Mouse (Mus musculus) lung, embryonic 16.5 days (tissue): ENCODE data around the gene Ankrd33. TPM values are rescaled to one million over a fixed set of nuclear protein-coding genes. Genes with fewer than 3 reads are reported as not detected.

Experiments used
- ATAC-seq: fragments of 200-750 bp; cut with Nextera tagmentation; 2 replicates; pipeline ENCODE4 v1.8.0; 2017; ENCODE audit warnings: low read depth, mild to moderate bottlenecking, moderate library complexity
- H3K27ac ChIP-seq: fragments of 300-500 bp; sonication (generic); 2 replicates; pipeline ENCODE4 v1.5.1; 2014; ENCODE audit warnings: mild to moderate bottlenecking, control low read depth, low read length
- H3K27me3 ChIP-seq: fragments of 300-500 bp; sonication (generic); 2 replicates; pipeline ENCODE4 v1.6.1; 2014; ENCODE audit warnings: low read depth, low read length, mixed read lengths; ENCODE audit not compliant: control insufficient read depth, insufficient read depth
- H3K36me3 ChIP-seq: fragments of 300-500 bp; sonication (generic); 2 replicates; pipeline ENCODE4 v1.6.1; 2014; ENCODE audit warnings: low read length; ENCODE audit not compliant: control insufficient read depth, insufficient read depth
- H3K4me1 ChIP-seq: fragments of 300-500 bp; sonication (generic); replicated peaks from 2 replicates; pipeline ENCODE4 v1.6.1; 2014; ENCODE audit warnings: low read length, mixed read lengths; ENCODE audit not compliant: control insufficient read depth, insufficient read depth
- H3K4me2 ChIP-seq: fragments of 300-500 bp; sonication (generic); 2 replicates; pipeline ENCODE4 v1.6.1; 2014; ENCODE audit warnings: low read depth, low read length, control low read depth
- H3K4me3 ChIP-seq: fragments of 300-500 bp; sonication (generic); 2 replicates; pipeline ENCODE4 v1.5.1; 2014; ENCODE audit warnings: mild to moderate bottlenecking, low read length, control low read depth
- H3K9ac ChIP-seq: fragments of 300-500 bp; sonication (generic); 2 replicates; pipeline ENCODE4 v1.6.1; 2014; ENCODE audit warnings: low read length, control low read depth
- H3K9me3 ChIP-seq: fragments of 300-500 bp; sonication (generic); 2 replicates; pipeline ENCODE4 v1.6.1; 2016; ENCODE audit warnings: low read length; ENCODE audit not compliant: control insufficient read depth
- WGBS: fragments of 180-500 bp; shearing (Covaris S2); extraction: QIAGEN DNeasy Blood & Tissue Kit; methylation state at CpG from one replicate; pipeline ENCODE4 v1.1.7; 2014; 5-methylcytosine and 5-hydroxymethylcytosine counted together
- polyA plus RNA-seq: library from polyadenylated mRNA; unstranded; fragments of >200 nt; fragmentation: Nextera tagmentation; extraction: Ambion mirVana; gene quantifications from 2 replicates; pipeline ENCODE4 v1.2.1, GENCODE M21; 2015

Gene Ankrd33
- polyA plus RNA-seq, 1 experiment from 2014 or later, result not detected

DNA sequence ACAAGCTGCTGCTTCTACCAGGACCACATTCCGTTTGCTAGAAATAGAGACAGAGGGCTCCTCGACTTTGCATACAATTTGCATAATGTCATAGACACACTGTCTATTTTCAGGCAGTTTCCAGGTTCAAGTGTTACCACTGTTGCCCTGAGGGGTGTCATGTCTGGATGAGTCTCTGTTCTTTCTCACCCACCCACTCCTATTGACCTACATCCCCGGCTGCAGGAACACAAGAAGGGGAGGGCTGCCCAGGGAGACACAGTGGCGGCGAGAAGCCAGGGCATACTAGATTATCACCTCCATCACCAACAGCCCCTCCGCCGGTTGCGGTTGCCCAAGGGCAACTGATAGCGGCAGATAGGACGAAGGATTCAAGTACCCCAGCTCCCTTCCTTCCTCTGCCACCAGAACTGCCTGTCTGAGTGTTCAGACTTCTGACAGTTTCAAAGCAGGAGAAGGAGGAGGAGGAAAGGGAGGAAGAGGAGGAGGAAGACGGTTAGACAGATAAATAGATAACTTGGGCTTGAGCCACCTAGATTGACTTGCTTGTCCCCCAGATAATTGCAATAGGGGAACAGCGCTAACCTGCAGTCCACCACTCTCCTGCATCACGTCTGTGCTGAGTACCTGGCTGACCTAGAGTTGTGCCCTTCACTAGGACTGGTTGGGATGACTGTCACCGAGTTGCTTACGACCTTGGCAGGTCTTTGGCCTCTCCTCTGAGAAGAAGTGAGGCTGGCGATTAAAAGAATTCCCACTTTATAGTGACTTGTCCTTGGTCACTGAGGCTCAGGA lies 31.8 kb downstream of the Ankrd33 start:
- Histone ChIP-seq H3K9ac (no peak overlapping the region), H3K4me2 (no peak overlapping the region), H3K4me1 (peaks cover 44% of the 10 kb centered on the region), H3K36me3 (0 out of 2 replicates have a peak, but pooled peaks cover 3% of the 10 kb centered on the region), H3K4me3 (no peak overlapping the region), H3K9me3 (no peaks in the 10 kb centered on the region), H3K27me3 (no peaks in the 10 kb centered on the region), H3K27ac (peak overlapping the region; percentile 40)
- no peak for ATAC-seq
- 52% methylated on average over 16 of the region's 16 CpGs for WGBS

DNA sequence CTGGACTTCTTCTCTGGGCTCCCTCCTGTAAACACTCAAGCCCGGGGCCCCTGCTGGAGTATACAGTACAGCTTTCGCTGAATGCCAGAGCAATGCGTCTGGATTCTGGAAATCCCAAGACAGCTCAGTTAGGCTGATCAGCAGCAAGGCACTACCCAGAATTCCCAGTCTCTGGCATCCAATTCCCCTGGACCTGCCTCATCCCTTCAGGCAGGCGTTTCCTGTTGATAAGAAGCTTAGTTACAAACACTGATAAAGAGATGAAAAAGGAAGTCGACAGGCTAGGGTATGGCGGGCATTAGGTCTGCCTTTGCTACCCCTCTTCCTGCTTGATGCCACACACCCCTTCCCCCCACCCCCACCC lies 32.3 kb downstream of the Ankrd33 start:
- peaks cover 40% of the 10 kb centered on the region for H3K4me1 ChIP-seq

DNA sequence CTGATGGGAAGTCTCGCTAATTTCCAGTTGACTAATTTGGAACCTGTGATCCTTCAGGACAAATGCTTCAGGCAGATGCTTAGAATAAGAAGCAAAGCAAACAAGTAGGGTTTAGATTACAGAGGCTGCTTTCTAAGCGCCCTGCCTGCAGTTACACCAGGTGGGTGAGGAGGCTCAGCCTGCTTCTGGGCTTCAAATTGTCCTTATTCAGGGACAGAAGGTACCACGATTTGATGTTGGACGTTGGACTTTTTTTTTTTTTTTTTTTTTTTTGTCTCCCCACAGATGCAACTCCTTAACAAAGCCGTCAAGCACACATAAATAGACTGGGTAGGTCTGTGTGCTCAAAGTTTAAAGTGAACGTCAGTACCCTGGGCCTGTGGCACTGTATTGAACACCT lies 33.0 kb downstream of the Ankrd33 start:
- Histone ChIP-seq H3K4me1 (peaks cover 33% of the 10 kb centered on the region), H3K9me3 (no peaks in the 10 kb centered on the region), H3K9ac (no peak overlapping the region), H3K36me3 (0 out of 2 replicates have a peak, but pooled peaks cover 2% of the 10 kb centered on the region), H3K27me3 (no peaks in the 10 kb centered on the region), H3K4me2 (no peak overlapping the region), H3K27ac (peak overlapping the region; percentile 40), H3K4me3 (no peak overlapping the region)
- 65% methylated on average over 6 of the region's 6 CpGs for whole genome bisulfite sequencing
- no peak for ATAC-seq

More for the DNA sequence above, 32.3 kb downstream of the Ankrd33 start:
- peak overlapping the region; percentile 40 for H3K27ac ChIP-seq
- H3K36me3 ChIP-seq, result 0 out of 2 replicates have a peak, but pooled peaks cover 3% of the 10 kb centered on the region
- 10% methylated on average over 6 of the region's 6 CpGs for WGBS
- H3K27me3 ChIP-seq, result no peaks in the 10 kb centered on the region
- peak overlapping the region; percentile 6; the same call in 1 of the 2 replicates for H3K9ac ChIP-seq
- H3K4me3 ChIP-seq, result no peak overlapping the region
- H3K4me2 ChIP-seq, result no peak overlapping the region
- no peaks in the 10 kb centered on the region for H3K9me3 ChIP-seq
- peak; percentile 3; the same call in 1 of the 2 replicates for ATAC-seq

DNA sequence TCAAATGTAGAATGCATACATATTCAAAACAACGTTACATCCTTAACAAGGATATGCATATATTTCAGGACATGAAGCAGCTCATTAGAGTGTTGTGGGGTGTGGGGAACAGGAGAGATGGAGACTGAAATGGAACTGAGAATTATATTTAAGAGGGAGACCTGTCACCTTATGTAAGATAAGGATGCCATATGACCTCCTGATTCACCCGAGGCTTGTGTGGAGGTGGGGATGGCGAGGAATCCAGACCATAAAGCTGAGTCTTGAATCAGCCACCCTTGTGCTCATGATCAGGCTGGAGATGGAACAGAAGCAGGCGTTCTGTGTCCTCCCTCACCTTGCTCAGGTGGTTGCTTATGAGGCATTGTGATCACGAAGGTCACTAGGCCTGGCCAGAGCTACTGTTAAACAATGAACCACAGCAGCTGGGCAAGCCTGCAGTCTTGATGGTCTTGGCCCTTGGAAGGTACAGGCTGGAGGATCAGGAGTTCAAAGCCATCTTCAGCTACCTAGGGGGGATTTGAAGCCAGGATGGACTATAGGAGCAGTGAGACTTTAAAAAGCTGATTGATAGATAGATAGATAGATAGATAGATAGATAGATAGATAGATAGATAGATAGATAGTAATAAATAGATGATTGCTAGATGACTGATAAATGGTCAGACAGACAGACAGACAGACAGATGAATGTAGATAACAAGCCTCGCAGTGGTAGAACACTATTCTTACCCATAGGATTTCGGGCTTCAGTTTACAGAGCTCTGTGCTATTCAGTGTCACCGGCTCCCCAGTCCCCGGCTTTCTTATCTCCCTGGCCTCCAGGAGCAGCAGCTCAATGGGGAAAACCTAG lies 36.1 kb downstream of the Ankrd33 start:
- H3K9ac ChIP-seq, result no peak overlapping the region
- 64% methylated on average over 9 of the region's 9 CpGs for WGBS
- no peaks in the 10 kb centered on the region for H3K9me3 ChIP-seq
- H3K4me2 ChIP-seq, result no peak overlapping the region
- H3K27me3 ChIP-seq, result no peaks in the 10 kb centered on the region
- H3K4me1 ChIP-seq, result peaks cover 9% of the 10 kb centered on the region; the same call in 1 of the 2 replicates
- no peak for ATAC-seq
- H3K4me3 ChIP-seq, result no peak overlapping the region
- H3K27ac ChIP-seq, result no peak overlapping the region
- no peaks in the 10 kb centered on the region for H3K36me3 ChIP-seq

DNA sequence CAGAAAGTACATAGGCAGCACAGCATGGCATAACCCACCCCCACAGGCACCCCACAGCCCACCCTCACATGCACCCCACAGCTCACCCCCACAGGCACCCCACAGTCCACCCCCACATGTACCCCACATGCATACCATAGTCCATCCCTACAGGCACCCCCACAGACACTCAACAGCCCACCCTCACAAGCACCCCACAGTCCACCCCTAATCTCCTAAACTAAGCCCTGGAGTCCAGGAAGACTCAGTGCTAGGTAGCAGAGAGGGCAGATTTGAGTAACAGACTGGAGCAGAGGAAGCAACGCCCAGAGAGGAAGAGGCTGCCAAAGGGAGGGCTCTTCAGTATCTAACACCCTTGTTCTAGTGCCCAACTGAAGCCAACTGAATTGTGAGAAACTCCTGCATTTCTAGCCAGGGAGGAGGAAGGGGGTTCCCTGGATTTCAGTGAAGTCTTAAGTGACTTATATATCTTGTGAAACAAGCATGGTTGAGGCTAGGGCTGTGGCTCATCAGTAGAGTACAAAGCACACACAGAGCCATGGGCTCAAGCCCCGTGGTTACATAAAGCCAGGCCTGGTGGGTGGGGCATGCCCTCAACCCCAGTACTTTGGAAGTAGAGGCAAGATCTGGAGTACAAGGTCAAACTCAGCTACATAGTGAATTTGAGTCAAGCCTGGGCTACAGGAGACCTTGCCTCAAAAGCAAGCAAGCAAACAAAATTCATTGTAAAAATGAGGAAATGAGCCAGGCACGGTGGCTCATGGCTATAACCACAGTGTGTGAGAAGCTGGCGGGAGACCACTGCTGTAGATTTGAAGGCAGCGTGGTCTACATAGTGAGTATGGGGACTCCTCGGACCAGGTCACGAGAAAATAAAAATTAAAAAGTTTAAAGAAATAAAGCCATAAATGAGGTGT lies 39.4 kb downstream of the Ankrd33 start:
- Histone ChIP-seq H3K9me3 (no peaks in the 10 kb centered on the region), H3K27ac (no peak overlapping the region), H3K4me1 (no peaks in the 10 kb centered on the region), H3K27me3 (no peaks in the 10 kb centered on the region), H3K36me3 (no peaks in the 10 kb centered on the region), H3K9ac (no peak overlapping the region), H3K4me2 (no peak overlapping the region), H3K4me3 (no peak overlapping the region)
- WGBS, result 68% methylated on average over 7 of the region's 7 CpGs
- 0 out of 2 replicates have a peak, but pooled peaks have one; percentile 12 for ATAC-seq

DNA sequence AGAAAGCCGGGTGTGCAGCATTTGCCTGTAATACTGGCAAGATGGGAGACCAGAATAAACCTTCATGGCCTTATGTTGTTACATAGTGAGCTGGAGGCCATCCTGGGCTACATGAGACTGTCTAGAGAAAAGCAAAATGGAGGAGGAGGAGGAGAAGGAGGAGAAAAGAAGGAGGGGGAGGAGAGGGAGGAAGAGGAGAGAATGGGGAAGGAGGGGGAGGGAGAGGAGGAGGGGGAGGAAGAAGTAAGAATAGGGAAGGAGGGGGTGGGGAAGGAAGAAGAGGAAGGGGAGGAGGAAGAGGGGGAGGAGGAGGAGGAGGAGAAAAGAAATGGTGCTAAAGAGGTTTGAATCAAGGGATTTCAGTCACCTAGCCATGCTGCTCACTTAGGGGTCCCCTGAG lies 44.6 kb downstream of the Ankrd33 start:
- peaks cover 26% of the 10 kb centered on the region for H3K4me1 ChIP-seq
- H3K9me3 ChIP-seq, result no peaks in the 10 kb centered on the region
- no peaks in the 10 kb centered on the region for H3K36me3 ChIP-seq
- no peak overlapping the region for H3K4me2 ChIP-seq
- no peak overlapping the region for H3K4me3 ChIP-seq
- 22% methylated on average over 1 of the region's 1 CpGs for WGBS
- no peak overlapping the region for H3K9ac ChIP-seq
- no peaks in the 10 kb centered on the region for H3K27me3 ChIP-seq
- ATAC-seq, result no peak
- H3K27ac ChIP-seq, result no peak overlapping the region

DNA sequence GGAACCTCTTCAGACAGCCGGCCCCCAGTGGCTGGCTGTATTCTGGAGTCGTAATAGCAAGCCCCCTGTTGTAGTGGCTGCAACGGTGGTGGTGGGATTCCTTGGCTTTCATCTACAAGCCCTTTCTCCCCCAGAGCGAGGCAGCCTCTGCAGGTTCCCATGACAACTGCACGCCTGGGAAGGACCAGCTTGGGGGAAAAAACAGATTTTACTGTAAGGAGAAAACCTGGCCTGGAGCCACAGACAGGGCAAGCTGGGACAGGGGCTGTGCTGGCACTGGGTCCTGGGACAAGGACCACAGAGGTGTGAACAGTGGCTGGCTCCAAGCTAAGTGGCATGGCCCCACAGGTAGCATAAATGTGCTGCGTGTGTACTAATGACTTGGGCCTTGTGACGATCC lies 45.0 kb downstream of the Ankrd33 start:
- Histone ChIP-seq H3K4me3 (no peak overlapping the region), H3K27me3 (no peaks in the 10 kb centered on the region), H3K9ac (peak overlapping the region; percentile 11; the same call in 1 of the 2 replicates), H3K27ac (no peak overlapping the region), H3K4me2 (no peak overlapping the region), H3K36me3 (no peaks in the 10 kb centered on the region), H3K4me1 (peaks cover 26% of the 10 kb centered on the region), H3K9me3 (no peaks in the 10 kb centered on the region)
- no peak for ATAC-seq
- 38% methylated on average over 7 of the region's 7 CpGs for WGBS

DNA sequence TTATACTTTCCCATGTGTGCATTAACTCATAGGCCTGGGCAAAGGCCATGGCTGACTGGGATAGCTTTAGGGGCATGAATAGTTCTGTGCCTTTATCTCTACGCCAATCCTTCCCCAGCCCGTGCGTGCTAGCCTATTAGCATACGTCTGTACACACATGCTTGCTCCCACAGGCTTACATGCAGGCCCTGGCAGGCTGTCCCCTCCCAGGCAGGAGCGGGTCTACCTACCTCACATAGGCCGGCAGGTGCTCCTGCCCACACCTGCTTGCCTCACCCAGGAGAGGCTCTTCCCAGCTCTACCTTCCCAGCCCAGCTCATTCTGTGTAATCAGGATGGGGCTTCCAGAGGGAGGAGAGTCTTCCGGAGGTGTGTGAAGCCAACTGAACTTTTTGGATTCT lies 46.0 kb downstream of the Ankrd33 start:
- WGBS, result 85% methylated on average over 7 of the region's 7 CpGs

More for the DNA sequence above, 46.0 kb downstream of the Ankrd33 start:
- Histone ChIP-seq H3K27me3 (no peaks in the 10 kb centered on the region), H3K4me1 (peaks cover 26% of the 10 kb centered on the region), H3K27ac (no peak overlapping the region), H3K4me3 (no peak overlapping the region), H3K4me2 (no peak overlapping the region), H3K9me3 (no peaks in the 10 kb centered on the region), H3K9ac (no peak overlapping the region), H3K36me3 (no peaks in the 10 kb centered on the region)
- no peak for ATAC-seq
